Mouse (Mus musculus) kidney, adult 2 months (tissue): ENCODE results near the gene Crtc3. TPM values are rescaled to one million over a fixed set of nuclear protein-coding genes. Genes with fewer than 3 reads are reported as not detected.

Source experiments
- DNase-seq: peaks from one replicate; pipeline ENCODE4 v3.0.0; 2021
- H3K27ac ChIP-seq: fragments of 200-500 bp; 2 replicates; pipeline ENCODE4 v1.5.1; 2012; ENCODE audit warnings: low read depth, low read length, control low read depth, inconsistent platforms; ENCODE audit not compliant: insufficient read depth
- H3K27me3 ChIP-seq: fragments of 200-500 bp; replicated peaks from 2 replicates; pipeline ENCODE4 v1.6.1; 2012; ENCODE audit warnings: mild to moderate bottlenecking, moderate library complexity, low read length, inconsistent platforms; ENCODE audit not compliant: control insufficient read depth, insufficient read depth
- H3K36me3 ChIP-seq: fragments of 200-500 bp; 2 replicates; pipeline ENCODE4 v1.6.1; 2012; ENCODE audit warnings: mild to moderate bottlenecking, moderate library complexity, low read length, inconsistent platforms; ENCODE audit not compliant: control insufficient read depth, insufficient read depth
- H3K4me1 ChIP-seq: fragments of 200-500 bp; 2 replicates; pipeline ENCODE4 v1.6.1; 2011; ENCODE audit warnings: low read length; ENCODE audit not compliant: control insufficient read depth, insufficient read depth
- H3K4me3 ChIP-seq: fragments of 200-500 bp; 2 replicates; pipeline ENCODE4 v1.5.1; 2011; ENCODE audit warnings: mild to moderate bottlenecking, low read depth, low read length, control low read depth; ENCODE audit not compliant: insufficient read depth
- CTCF ChIP-seq: fragments of 200-500 bp; conservative IDR thresholded peaks from 2 replicates; pipeline ENCODE4 v1.5.1; 2011; ENCODE audit warnings: low read depth, mild to moderate bottlenecking, control low read depth, low read length, moderate library complexity, mixed read lengths; ENCODE audit not compliant: insufficient read depth, insufficient read length
- POLR2A ChIP-seq: fragments of 200-500 bp; IDR thresholded peaks from one replicate; pipeline ENCODE4 v1.6.1; 2011; ENCODE audit warnings: low read depth, low read length, control low read depth
- WGBS: fragments of 180-500 bp; shearing (Covaris S2); methylation state at CpG from one replicate; pipeline ENCODE4 v1.1.7; 2018; 5-methylcytosine and 5-hydroxymethylcytosine counted together
- polyA plus RNA-seq: library from polyadenylated mRNA; depleted of rRNA; stranded (reverse); fragments of >200 nt; gene quantifications from 2 replicates; pipeline ENCODE4 v1.2.3, GENCODE M21; 2012

Gene Crtc3
- polyA plus RNA-seq, 1 experiment, result 13.3 TPM

DNA sequence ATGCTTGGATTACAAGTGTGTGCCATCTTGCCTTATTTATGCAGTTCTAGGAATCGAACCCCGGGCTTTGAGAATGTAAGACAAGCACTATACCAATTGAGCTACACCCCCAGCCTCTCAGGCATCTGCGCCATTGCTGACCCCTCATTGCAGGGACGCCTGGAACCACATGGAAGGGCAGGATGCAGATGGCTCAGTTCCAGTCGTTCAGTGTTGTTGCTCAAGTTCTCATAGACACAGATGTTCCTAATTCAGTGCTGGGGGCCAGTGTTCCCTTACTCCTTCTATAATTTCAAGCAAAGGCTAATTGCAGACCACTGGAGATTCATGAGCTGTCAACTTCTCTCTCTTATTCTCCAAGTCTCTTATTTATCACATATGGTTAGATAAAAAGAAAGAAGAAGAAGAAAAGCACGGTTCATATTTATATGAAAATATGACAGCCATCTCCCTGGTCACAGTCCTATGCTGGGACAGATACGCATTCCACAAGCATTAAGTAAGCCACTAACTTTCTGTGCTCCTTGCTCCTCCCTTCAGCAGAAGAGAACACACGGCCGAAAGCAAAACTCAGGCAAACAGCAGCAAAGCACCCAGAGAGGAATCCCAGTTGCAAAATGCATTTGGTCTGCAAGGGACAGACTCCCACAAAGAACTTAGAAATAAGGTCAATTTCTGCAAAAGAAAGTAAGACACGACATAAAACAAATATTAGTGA, 22.3 kb downstream of the Crtc3 start:
- Histone ChIP-seq H3K36me3 (no peaks in the 10 kb centered on the region), H3K27me3 (no peaks in the 10 kb centered on the region), H3K4me1 (peaks cover 13% of the 10 kb centered on the region; the same call in 1 of the 2 replicates), H3K4me3 (no peak overlapping the region), H3K27ac (0 out of 2 replicates have a peak overlapping the region, but pooled peaks have one; percentile 62)
- peak; percentile 47 for DNase-seq
- WGBS, result 49% methylated on average over 10 of the region's 10 CpGs
- TF ChIP-seq POLR2A, result no peak
- TF ChIP-seq CTCF, result no peak

DNA sequence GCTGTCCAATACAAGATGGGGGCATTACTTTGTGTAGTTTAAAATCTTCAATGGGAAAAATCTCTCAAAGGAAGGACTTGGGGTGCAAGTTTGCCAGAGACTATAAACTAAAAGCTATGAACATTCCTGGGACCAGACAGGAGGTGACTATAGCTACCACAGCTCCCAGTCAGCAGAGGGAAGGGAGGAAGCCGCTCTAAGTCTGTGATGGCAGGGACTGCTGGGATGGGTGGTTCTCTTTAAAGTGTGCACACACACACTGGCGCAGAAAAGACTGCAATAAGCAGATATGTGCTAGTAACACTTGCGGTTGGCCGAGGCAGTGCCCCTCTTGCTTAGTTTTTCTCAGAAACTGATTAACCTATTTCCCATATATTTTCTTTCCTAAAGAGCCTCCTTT, 27.6 kb downstream of the Crtc3 start:
- no peak for DNase-seq
- TF ChIP-seq CTCF, result no peak
- TF ChIP-seq POLR2A, result no peak
- 92% methylated on average over 4 of the region's 4 CpGs for WGBS
- no peak overlapping the region for H3K27ac ChIP-seq
- H3K36me3 ChIP-seq, result no peaks in the 10 kb centered on the region
- H3K27me3 ChIP-seq, result no peaks in the 10 kb centered on the region
- no peak overlapping the region for H3K4me3 ChIP-seq
- 0 out of 2 replicates have a peak, but pooled peaks cover 1% of the 10 kb centered on the region for H3K4me1 ChIP-seq

DNA sequence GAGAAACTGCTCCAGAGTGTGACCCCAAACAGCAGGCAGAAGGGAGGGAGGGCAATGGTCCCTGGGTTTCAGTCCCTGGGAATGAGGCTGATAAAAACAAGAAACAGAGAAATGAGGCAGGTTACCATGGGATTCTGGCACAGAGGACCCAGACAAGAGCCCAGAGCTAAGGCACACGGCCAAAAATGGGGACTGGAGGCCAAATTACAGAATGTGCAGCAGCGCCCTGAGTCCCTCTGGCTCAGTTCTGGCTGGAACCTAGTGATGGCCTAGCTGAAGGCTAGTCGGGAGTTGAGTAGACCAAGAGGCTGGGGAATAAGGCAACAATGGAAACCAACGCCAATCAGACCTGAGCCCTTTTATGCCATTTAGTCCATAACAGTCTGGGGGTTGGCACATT, 28.1 kb downstream of the Crtc3 start:
- no peaks in the 10 kb centered on the region for H3K36me3 ChIP-seq
- no peak overlapping the region for H3K4me3 ChIP-seq
- H3K27me3 ChIP-seq, result no peaks in the 10 kb centered on the region
- WGBS, result 65% methylated on average over 4 of the region's 4 CpGs
- DNase-seq, result peak; percentile 48
- TF ChIP-seq POLR2A (no peak), CTCF (no peak)
- no peak overlapping the region; the same call in 1 of the 2 replicates for H3K27ac ChIP-seq
- H3K4me1 ChIP-seq, result 0 out of 2 replicates have a peak, but pooled peaks cover 3% of the 10 kb centered on the region

DNA sequence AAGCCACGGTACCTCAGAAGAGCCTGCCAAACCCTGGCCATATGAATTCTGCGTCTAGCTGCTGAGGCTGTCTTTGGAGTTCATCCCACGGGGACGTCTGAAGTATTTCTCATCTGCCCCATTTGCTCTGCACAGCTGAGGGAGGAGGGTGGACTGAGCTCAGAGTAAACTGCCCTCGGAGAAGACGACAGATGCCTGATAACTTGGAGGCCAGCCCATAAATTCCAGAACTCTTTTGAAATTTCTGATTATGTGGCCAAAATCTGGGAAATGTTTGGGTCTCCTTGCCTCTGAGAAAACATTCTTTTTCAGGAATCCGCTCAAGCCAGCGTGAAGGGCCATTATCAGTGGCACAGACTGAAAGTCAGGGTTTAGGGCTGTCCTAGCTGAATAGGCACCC, 30.8 kb downstream of the Crtc3 start:
- Histone ChIP-seq H3K4me1 (peaks cover 3% of the 10 kb centered on the region; the same call in 1 of the 2 replicates), H3K36me3 (no peaks in the 10 kb centered on the region), H3K27me3 (no peaks in the 10 kb centered on the region), H3K4me3 (no peak overlapping the region), H3K27ac (no peak overlapping the region)
- peak; percentile 61 for DNase-seq
- WGBS, result 58% methylated on average over 8 of the region's 8 CpGs
- TF ChIP-seq POLR2A (no peak), CTCF (no peak)

DNA sequence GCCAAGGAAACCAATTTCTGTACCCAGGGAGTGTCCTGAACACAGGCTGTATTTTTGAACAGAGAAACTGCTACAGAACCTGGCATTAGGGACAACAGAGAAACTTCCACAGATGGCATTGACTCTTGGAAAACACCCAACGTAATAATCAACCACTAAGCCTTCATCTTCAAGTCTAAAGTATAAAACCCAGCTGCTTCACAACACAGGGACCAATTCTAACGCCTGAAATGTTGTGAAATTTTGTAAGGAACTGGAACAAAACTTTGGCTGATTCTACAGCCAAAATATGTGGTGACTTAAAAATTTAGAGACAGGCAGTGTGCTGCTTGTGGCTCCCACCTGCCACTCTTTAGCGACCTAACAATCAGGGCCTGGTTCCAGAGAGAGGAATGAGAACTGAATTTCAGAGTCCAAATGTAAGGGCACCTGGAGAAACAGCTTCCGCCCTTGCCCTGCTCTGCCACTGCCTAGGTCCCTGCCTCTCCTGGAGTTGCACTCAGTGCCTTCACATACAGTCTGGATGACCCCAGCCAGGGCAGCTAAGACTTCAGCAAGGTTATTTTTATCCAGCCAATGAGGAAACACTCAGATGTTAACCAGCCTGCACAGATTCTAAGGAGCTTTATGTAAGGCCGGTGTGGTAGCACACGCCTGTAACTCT, 33.2 kb downstream of the Crtc3 start:
- H3K4me3 ChIP-seq, result no peak overlapping the region
- no peak for TF ChIP-seq POLR2A
- no peak for TF ChIP-seq CTCF
- H3K4me1 ChIP-seq, result peaks cover 7% of the 10 kb centered on the region; the same call in 1 of the 2 replicates
- WGBS, result 51% methylated on average over 6 of the region's 6 CpGs
- no peaks in the 10 kb centered on the region for H3K36me3 ChIP-seq
- H3K27me3 ChIP-seq, result no peaks in the 10 kb centered on the region
- H3K27ac ChIP-seq, result no peak overlapping the region
- DNase-seq, result peak; percentile 13

DNA sequence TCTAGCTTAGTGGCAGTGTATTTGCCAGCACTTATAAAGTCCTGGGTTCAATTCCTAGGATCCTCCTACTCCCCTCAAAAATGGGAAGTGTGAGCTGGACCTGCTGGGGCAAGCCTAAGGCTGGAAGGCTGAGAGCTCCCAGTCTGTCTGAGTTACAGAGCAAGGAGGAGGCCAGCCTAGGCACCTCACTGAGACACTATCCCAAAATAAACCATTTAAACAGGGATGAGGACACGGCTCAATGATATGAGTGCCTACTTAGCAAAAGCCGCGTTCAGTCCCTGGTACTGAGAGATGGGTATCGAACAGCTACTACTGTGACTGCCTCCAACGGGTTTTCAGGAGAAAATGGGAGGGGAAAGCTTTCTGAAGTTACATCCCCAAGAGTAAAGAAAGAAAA, 33.8 kb downstream of the Crtc3 start:
- H3K27me3 ChIP-seq, result no peaks in the 10 kb centered on the region
- no peaks in the 10 kb centered on the region for H3K36me3 ChIP-seq
- DNase-seq, result no peak
- WGBS, result 82% methylated on average over 5 of the region's 5 CpGs
- TF ChIP-seq POLR2A (no peak), CTCF (no peak)
- no peak overlapping the region for H3K4me3 ChIP-seq
- no peak overlapping the region for H3K27ac ChIP-seq
- peaks cover 7% of the 10 kb centered on the region; the same call in 1 of the 2 replicates for H3K4me1 ChIP-seq

DNA sequence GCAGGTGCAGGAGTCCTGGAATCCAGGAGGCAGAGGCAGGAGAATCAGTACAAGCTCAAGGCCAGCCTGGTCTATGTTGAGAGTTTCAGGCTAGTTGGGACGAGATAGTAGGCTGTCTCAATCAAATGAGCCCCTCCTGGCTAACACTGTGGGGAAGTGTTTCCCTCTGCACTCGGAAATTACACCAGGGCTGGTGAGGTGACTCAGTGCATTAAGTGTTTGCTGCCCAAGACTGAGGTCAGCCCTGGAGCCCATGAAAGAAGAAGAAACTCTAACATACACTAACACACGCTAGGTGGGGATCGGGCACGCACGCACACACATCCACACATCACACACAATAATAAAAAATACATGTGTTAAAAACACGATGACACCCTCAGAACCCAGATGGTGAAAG, 34.3 kb downstream of the Crtc3 start:
- DNase-seq, result no peak
- no peak for TF ChIP-seq CTCF
- TF ChIP-seq POLR2A, result no peak

More for the DNA sequence above, 34.3 kb downstream of the Crtc3 start:
- Histone ChIP-seq H3K4me3 (no peak overlapping the region), H3K36me3 (no peaks in the 10 kb centered on the region), H3K27ac (no peak overlapping the region), H3K27me3 (no peaks in the 10 kb centered on the region), H3K4me1 (peaks cover 7% of the 10 kb centered on the region; the same call in 1 of the 2 replicates)
- 89% methylated on average over 7 of the region's 7 CpGs for WGBS
